Mouse (Mus musculus) myocyte (in vitro differentiated cells): Measurements from ENCODE around the gene Jaml.

ENCODE experiments used
- CEBPB ChIP-seq: IDR thresholded peaks from 2 replicates; pipeline ENCODE4 v1.6.1; 2011; ENCODE audit warnings: mild to moderate bottlenecking, moderate library complexity; ENCODE audit not compliant: poor library complexity, insufficient read depth, severe bottlenecking
- MYOD1 ChIP-seq, 3 experiments: IDR thresholded peaks; one replicate each; pipeline ENCODE4 v1.6.1; 2011; ENCODE audit warnings: control low read depth in 2 of 3, low read depth in 2 of 3, mild to moderate bottlenecking in 2 of 3, moderate library complexity in 1 of 3; ENCODE audit not compliant: insufficient read length in 2 of 3, control insufficient read depth in 1 of 3
- POLR2A ChIP-seq: IDR thresholded peaks from one replicate; pipeline ENCODE4 v1.6.1; 2011; ENCODE audit warnings: low read depth, mild to moderate bottlenecking, control low read depth, moderate library complexity; ENCODE audit not compliant: insufficient read length
- POLR2AphosphoS2 ChIP-seq: IDR thresholded peaks from one replicate; pipeline ENCODE4 v1.6.1; 2011; ENCODE audit warnings: low read depth, control low read depth; ENCODE audit not compliant: insufficient read length
- TCF3 ChIP-seq: IDR thresholded peaks from one replicate; pipeline ENCODE4 v1.6.1; 2011; ENCODE audit warnings: low read depth, control low read depth; ENCODE audit not compliant: insufficient read length
- USF1 ChIP-seq: IDR thresholded peaks from one replicate; pipeline ENCODE4 v1.6.1; 2011; ENCODE audit warnings: low read depth, mild to moderate bottlenecking, control low read depth, moderate library complexity

DNA sequence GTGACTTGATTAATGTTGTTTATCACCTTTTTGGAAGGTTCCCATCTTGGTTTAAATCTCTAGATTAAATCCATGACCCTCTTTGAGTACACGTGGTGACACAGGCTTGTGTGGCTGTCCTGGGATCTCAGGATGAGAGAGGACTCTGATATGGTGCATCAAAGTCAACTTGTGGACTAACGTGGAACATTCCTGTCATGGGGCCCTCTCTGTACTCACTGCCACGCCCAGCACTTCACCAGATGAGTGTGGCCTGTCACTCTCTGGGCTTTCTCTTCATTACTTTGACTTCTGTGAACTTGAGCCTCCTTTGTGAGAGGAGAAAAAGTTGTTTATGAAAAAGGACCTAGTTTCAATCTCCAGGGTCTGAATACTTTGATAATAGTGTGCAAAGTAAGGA lies 7.2 kb upstream of the Jaml start:
- TF ChIP-seq CEBPB = no peak
- TF ChIP-seq POLR2AphosphoS2 = no peak
- TF ChIP-seq POLR2A = no peak
- TF ChIP-seq TCF3 = no peak
- no peak for TF ChIP-seq MYOD1 (IDR thresholded peaks at IDR 0.05; ENCODE audit: control insufficient read depth in 1 of 3, insufficient read length in 2 of 3, low read depth in 2 of 3)
- no peak for TF ChIP-seq USF1
